Mouse (Mus musculus) cortical plate, adult 2 months (tissue): ENCODE data around the gene Selenof.

Experiments
- CTCF ChIP-seq: fragments of 200-500 bp; IDR thresholded peaks from 2 replicates; pipeline ENCODE4 v1.5.1; 2011; ENCODE audit warnings: mild to moderate bottlenecking, control low read depth, low read length; ENCODE audit not compliant: insufficient read depth; ENCODE audit errors: extremely low read depth
- POLR2A ChIP-seq: fragments of 200-500 bp; IDR thresholded peaks from 2 replicates; pipeline ENCODE4 v1.6.1; 2011; ENCODE audit warnings: mild to moderate bottlenecking, low read length, control low read depth; ENCODE audit not compliant: insufficient read depth; ENCODE audit errors: extremely low read depth

DNA sequence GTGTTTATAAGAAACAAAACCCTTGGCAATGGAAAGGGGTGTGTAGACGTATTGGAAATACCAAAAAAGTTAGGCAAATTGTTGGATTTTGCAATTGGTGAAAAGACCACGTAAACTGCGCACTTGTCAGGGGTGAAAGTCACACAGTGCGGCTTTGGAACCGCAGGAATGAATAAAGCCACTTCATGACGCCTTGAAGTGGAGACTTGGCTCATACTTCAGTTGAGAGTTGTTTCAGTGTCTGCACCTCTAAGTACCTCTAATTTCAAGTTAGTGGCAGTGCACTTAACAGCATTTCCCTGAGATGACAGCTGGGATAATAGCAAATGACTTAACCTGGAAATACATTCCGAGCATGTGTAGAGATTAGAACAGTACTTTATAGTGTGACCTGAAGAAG, 4.2 kb downstream of the Selenof start:
- TF ChIP-seq POLR2A (no peak), CTCF (no peak)
